Mouse (Mus musculus): ENCODE results near the gene Rxra.

Gene Rxra

DNA sequence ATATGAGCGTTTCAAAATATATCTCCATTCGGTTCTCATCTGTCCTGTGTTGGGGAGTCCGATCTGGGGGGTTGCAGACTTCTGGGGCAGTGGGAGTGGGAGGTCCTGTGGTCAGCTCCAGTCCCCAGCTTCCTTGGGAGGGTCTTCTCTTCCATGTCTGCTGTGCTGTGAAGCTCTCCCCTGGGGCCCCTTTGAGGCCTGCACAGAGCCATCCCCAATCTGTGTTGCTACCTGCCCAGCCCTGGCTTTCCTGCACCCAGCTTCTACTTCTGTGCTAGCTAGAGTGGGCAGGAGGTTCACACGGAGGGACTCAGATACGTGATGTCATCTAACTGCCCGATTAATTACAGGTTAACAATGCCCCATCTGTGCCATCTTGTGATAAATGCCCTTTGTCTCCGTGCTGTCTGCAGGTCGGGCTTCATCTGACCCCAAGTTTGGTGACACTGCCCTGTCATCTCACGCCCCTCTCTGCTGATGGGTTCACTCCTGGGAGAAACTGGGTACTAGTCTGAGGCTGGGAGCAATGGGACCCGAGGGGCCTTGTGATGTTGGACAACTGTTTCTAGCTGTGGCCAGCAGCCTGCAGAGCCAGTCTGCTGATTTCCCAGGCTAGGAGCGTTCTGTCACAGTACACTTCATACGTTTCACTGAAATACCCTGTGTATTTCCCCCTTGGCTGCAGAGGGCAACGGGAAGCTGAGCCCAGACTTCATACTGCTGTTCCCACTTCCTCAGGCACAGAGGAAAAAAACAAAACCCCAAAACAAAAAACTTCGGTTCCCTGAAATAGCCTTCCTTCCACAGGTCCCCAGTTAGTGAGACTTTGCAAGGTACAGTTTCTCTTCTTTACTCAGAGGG is 86.9 kb downstream of the Rxra start:
- no peak for DNase-seq (ENCODE audit: low spot score in 2 of 2)

DNA sequence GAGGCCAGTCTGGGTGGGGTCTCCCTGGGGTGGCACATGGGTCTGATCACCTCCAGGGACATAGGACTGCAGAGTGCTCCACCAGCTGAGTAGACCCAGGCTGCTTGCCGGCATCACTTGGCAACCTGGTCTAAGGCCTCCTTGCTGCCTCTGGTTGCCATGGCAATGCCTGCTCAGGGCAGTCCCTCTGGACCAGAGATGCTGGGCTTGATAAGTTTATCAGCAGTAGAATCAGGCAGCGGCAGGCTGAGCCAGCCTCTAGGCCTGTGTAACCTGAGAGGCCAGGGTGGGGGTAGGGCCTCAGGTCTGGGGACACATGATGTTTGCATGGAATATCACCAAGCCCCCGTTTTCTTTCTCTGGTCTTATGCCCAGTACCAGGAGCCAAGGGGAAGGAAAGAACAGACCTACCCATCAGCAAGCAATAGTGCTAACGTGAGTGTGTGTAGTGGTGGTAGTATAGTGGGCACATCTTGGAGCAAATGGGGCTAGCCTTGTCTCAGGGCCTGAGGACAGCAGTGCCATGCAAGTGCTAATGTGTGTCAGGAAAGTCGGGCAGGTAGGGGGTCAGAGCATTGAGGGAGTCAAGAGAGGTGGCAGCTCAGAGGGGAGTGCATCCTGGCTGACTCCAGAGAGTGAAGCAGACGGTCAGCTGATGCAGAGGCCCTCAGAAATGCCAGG is 88.2 kb downstream of the Rxra start:
- no peak for DNase-seq (ENCODE audit: low spot score in 2 of 2)

DNA sequence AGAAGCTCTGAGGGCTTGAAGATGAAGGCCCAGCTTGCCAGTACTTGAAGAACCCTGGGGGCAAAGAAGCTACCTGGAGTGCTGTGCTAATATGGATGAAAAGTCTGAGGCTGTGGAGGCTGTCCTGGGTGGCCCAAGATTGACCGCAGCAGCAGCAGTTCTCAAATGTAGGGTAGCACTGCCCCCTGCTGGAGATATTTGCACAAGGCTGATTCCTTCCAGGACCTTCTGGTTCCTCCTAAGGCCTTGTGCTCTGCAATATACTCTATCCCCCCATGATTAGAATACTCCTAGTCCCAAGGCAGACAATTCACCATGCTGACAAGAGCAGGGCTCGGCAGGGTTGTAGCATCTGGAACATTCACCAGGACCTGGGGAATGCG is 88.7 kb downstream of the Rxra start:
- peak; percentile 83 to 88 for DNase-seq (ENCODE audit: low spot score in 2 of 2)

DNA sequence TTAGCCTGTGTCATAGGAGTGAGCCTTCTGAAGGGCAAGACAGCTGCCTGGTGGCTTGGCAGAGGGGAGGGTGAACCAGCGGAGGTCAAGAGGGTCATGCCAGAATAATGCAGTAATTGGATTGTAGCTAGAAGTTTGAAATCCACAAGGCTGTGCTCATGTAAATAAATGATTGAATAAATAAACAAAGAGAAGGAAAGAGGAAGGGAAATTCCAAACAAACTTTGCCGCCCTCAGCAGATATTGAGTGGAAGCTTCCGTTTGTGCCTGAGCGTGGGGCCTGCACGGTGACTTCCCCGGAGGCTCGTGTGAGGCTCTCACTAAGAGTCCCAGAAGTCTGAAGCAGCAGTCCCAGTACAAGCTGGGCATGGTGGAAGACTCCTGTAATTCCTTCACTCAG is 91.5 kb downstream of the Rxra start:
- no peak for DNase-seq (ENCODE audit: low spot score in 2 of 2)

DNA sequence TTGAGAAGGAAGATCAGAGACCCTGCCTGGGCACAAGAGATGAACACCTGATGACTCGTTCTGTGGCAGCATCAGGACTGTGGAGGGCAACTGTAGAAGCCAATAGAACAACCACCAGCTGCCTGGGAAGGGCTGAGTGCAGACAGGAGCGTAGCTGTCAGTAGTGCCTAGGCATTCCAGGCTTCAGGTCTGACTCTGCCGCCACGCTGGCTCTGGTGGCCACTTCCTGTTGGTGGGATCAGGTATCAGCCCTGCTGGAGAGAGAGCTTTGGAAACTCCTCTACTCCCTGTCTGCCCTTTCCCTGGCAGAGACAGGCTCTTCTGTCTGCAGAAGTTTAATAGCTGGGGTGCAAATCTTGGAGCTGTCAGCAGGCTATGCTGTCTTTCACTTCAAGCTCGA is 93.5 kb downstream of the Rxra start:
- no peak for DNase-seq (ENCODE audit: low spot score in 2 of 2)

DNA sequence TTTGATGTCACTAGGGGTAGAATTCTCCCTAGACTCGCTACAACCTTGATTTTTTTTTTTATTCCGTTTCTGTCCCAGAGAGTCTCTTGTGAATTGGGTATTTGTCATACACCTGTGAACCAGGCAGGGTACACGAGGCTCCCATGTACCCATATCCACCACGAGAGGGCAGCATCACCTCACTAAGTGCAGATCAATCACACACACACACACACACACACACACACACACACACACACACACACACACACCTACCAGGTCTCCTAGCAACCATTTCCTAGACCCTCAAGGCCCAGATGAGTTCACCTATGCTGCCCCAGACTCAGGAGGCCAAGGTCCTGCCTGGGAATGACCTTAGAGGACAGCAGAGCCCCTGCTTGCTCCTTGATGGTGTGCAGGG is 94.0 kb downstream of the Rxra start:
- DNase-seq (ENCODE audit: low spot score in 2 of 2) = peak; percentile 56 to 57

DNA sequence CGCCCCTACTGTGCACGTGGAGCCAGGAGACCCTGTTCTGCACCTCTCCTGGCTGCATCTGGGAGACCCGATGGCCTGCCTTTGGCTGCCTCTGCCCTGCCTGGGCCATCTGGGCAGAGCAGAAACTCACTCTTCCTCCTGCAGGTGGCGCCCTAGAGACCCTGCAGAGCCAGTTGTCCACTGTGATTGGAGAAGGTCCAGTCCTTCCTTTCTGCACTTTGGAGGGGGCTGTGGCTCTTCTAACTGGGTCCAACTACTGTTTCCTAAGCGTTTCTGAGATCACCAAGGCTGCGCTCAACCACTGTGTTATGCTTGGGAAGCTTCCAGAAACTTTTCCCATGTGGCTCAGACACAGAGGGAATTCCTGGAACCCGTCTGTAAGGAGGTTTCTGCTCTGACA is 95.7 kb downstream of the Rxra start:
- peak; percentile 72 to 73 for DNase-seq (ENCODE audit: low spot score in 2 of 2)

DNA sequence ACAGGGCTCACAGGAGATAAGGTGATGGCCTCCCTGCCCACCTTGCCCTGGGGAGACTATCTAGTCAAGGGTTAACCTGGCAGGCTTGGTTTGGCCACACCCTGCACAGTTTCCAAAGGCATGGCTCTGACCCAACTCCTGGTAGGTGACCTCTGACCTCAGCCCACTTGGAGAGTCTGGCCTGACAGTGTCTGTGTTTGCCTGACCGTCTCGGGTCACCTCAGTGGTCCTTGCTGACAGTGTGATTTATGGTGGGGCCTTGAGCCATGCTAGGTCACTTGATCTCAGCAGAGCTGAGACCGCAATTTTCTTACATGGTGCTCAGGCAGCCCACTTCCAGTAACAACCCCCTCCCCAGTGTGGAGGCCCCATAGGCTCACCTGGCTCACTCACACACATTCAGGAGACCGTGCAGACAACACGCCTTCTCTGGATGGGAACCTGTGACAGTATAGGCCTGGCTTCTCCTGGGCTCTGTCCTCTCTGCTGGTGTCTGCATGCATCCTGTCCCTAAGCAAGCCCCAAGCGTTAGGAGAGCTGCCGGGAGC is 96.7 kb downstream of the Rxra start:
- no peak for DNase-seq (ENCODE audit: low spot score in 2 of 2)

DNA sequence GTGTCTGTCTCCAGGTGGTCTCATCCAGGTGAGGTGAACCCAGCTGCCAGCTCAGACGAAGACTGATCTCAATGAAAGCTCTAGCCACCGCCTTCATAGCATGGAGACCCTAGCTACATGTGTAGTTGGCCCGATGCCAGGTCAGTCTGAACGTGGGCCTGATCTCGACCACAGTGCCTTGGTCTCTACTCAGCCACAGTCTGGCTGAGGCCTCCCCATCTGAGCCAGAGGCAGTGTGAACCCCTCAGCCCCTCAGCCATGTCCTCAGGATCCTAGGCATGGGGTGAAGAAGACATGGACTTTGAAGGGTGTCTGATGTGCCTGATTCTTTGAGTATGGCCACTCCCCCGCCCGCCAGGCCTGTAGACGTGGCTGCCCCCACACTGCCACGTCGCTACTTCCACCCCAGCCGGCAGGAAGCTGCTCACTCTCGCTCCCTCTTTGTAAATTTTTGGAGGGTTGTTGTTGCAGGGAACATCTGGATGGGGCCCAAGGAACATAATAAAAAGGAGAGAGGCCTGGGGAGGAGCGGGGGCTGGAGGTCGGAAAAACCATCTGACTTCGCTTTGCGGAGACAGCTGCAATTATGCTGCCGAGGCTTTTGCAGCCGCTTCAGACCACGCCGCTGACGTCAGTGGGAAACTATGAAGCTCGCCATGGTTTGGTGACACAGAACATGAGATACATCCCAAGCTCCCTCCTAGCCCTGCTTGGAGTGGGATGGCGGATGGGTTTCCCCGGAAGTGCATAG is 97.9 kb downstream of the Rxra start:
- DNase-seq (ENCODE audit: low spot score in 2 of 2) = no peak

DNA sequence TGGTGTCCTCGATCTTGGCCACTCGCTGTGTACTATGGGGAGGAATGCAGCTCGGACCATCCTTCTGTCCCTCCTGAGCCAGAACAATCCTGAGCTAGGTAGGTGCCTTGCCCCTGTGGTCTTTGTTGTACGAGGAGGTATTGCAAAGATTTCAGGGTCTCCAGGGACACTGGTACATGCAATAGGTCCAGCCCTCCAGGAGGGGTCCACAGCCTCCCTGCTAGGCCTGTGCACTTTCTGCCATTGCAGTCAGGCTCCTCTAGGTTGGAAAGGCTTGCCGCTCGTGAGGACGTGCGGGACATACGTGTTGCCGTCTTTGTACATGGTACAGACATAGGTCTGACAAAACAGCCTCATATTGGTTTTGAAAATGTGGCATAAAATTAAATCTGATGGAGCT is 98.8 kb downstream of the Rxra start:
- no peak for DNase-seq (ENCODE audit: low spot score in 2 of 2)

DNA sequence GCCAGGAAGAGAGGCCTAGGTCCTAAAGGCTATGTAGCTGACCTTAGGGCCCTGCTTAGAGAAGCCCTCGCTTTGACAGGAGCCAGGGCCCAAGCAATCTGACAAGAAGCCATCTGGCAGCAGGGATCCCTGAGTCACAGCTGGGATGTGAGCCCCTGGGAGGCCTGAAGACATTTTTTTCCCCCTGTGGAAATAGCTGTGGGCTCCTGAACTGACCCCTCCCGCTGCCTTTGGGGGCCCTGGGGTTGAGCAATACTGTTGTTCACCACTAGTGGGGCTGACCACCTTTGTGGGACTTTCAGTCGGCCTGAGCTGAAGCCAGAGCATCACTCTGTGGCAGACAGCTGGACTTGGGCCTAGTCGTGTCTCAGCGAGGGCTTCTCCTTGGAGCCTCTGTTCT is 99.4 kb downstream of the Rxra start:
- no peak for DNase-seq (ENCODE audit: low spot score in 2 of 2)

DNA sequence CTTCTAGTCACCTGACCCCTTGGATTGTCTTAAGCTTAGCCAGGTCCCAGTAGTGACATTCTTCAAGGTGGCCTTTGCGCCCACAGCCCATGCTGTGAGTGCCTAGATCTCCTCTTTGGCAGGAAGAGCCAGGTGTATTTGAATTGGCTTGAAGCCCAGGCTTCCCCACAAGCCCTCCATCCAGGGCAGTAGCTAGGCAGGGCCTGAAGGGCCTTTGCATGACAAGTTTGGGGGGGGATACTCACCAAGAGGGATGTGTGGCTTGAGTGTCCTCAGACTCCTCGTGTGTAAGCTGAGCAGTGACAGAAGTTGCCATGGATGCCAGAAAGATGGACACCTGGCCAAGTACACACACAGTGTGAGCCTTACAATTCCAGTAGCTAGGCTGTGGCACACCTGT is 101.5 kb downstream of the Rxra start:
- DNase-seq (ENCODE audit: low spot score in 2 of 2) = no peak

DNA sequence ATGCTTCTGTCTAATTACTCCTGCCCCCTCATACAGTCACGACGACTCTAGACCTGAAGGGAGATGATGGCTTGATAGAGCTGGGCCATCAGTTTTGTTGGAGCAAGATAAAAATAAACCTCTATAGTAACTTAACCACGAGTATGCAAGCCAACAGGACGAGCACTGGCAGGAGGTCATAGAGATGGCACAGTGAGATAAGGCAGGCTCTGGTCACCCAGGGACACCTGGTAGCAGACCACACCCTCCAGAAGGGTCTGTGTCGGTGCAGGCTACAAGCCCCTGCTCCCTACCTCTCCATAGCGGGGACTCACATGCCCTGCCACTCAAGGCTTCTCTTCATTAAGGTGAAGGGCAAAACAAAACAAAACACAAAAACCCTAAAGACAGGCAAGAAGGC is 102.0 kb downstream of the Rxra start:
- DNase-seq (ENCODE audit: low spot score in 2 of 2) = no peak

DNA sequence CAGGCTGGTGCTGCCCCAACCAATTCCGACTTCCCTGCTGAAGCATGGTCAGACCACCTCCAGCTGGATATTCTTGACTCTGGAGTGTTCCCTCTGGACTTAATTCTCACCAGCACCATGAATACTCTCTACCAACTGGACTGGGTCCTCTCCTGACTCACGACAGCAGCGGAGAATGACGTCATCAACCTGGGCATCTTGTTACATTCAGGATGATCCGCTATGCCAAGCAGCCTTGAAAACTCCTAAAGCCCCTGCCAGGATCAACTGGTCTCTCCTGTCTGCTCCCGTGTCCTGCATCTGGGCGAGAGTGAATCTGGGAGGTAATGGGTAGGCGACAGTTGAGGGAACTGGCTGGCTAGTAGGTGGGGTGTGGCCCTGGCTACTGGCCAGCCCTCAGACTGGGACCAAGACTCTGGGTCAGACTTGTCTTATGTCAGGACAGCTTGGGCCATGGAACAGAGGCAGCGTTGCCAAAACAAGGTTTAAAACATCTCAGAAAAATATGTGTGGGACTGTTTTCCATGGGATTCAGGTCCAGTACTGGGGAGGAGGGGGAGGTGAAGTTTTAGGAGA is 103.1 kb downstream of the Rxra start:
- no peak for DNase-seq (ENCODE audit: low spot score in 2 of 2)

DNA sequence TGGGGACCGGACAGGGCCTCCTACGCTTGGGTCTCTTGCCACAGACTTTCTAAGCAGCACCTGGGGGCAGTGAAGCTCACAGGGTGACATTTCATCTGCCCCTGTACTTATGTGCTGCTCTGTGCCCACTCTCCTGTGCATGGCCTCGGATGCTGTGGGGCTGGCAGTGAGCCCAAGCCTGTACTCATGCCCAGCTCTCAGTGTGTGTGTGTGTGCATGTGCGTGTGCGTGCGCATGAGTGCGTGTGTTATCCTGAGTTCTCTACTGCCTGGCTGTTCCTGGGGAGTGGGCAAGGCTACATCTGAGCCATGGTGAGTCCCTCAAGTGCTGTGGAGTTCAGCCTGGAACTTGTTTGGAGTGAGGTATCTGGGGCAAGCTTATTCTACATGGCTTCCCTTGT is 103.9 kb downstream of the Rxra start:
- no peak for DNase-seq (ENCODE audit: low spot score in 2 of 2)

DNA sequence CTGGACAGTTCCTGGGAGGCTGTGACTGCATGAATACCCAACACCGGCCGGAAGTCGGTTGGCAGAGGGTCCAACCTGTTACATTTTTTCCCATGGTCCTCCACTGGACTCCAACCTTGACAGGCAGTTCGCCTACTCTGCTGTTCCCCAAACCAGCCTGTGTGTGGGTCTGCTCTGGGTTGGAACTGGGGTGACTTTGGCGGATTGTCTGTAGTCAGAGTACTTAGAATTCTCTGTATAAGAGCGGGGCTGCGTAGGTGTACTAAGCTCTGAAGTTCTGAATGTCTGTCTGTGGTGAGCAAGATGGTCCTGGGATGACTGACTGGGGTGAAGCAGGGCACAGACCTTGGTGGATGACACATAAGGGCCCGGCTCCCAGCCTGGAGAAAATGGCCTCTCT is 109.1 kb downstream of the Rxra start:
- DNase-seq (ENCODE audit: low spot score in 2 of 2) = no peak

DNA sequence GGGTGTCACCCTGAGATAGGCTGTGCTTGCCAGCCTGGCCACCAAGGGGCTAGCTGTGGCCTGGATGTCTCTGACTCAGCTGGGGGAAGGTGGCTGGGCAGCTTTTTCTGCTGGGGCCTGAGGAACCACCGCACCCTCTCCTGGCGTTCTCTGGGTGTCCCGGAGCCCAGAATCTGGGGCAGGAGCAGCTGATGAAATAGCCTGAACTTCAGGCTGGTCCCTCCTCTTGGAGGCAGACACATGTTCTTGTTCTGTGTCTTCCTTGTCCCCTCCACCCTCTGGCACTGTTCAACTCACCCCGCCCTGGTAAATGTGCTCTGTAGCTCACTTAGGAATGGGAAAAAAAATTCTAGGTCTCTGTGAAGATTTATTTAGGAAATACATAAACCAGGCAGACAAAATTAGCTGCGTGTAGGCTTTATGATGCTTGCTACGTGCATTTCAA is 109.8 kb downstream of the Rxra start:
- no peak for DNase-seq (ENCODE audit: low spot score in 2 of 2)

DNA sequence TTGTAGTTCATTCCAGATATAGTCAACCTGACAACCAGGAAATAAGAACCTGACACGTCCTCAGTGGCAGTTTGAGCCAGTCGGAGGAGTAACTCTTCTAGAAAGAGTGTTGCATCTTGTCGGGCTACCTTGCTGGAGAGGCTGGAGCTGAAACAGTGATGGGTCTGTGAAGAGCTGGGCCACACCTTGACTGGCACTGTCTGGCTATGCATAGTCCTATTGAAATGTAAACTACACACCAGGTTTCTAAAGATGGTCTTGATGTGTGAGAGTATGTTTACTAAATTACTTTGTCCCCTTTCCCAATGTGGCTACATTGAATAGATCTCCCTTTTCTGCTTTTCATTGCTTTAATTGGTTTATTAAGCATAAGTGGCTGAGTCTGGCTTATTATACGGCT is 115.3 kb downstream of the Rxra start:
- no peak for DNase-seq (ENCODE audit: low spot score in 2 of 2)

DNA sequence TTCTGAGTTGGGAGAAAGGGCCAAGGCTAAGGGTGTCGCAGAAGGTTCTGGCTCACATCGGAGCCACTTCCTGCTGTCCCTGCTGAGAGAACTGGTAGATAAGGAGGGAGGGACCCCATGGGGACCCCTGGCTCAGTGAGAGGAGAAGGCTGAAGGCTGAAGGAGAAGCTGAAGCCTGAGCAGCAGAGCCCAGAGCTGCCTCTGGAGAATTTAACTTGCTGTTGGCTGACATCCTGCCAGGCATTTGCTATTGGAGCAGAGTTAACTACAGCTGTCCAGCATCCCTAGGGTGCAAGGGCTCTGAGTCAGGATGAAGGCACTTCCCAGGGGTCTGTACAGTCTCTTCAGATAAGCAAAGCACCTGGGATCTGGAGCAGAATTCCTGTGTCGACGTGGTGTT is 122.8 kb downstream of the Rxra start:
- no peak for DNase-seq (ENCODE audit: low spot score in 2 of 2)

DNA sequence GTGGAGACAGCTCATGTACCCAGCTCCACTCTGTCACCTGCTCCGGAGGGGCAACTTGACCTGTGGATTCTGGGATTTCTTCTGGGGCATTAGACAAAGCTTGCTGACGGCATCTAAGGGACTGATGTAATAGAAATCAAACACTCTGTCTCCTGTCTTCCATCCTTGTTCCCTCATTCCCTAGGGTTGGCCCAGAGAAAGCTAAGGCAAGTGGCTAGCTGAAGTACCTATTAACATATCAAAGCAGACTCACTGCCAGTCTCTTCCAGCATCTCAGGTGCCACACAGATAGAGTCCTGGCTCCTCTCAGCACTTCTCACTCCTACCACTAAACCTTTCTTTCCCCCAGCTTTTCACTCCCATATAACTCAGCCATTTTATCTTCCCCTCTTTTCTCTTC is 124.8 kb downstream of the Rxra start:
- DNase-seq (ENCODE audit: low spot score in 2 of 2) = no peak

DNA sequence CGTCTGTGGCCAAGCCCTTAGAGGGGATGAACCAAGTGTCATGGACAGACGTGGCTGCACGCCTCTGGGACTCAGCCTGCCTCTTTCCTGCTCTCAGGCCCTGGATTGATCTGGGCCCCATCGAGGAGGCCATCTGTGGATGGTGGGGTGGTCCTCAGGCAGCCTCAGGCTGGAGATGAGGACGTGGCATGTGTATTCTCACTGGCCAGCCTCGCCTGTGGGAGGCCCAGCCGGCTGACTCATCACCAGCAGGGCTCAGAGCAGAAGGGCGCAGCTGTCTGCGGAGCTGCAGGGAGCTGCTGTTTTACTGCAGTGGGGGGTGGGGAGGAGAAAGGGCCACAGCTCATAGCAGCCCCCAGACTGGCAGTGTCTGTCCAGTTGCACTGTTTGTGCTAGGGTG is 126.3 kb downstream of the Rxra start:
- peak in 1 of 2 experiments; percentile 17 for DNase-seq (ENCODE audit: low spot score in 2 of 2)

DNA sequence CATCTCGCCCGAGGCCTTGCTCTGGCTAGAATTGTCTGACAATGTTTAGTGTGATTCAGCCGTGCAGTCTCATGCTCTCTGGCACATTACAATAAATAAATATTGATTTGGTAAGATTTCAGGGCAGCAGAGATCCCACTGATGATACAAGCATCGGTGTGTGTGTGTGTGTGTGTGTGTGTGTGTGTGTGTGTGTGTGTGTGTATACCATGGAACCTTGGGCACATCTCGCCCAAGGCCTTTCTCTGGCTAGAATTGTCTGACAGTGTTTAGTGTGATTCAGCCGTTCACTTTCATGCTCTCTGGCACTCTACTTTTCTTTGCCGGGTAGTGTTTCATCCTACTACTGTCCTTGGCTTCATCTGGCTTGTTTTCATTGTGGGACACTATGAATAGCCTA is 130.5 kb downstream of the Rxra start:
- DNase-seq (ENCODE audit: low spot score in 2 of 2) = no peak
